ENCODE assay signal across 8 mouse cellular contexts in the genomic region with DNA sequence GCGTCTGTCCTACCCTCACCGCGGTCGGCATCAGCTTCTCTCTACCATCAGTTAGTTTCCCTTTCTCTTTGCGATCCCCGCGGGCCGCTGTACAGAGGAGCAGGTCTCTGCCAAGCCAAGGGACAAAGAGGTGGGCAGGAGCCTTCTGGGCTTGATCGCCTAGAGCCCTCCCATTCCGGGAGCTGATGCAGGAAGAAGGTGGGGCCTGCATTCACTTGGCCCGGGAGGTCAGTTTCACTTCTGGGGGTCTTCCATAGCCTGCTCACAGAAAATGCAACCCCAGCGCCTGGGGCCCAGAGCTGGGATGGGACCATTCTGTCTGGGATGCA. TPM values are rescaled to one million over a fixed set of nuclear protein-coding genes. Genes with fewer than 3 reads are reported as not detected.
DNase-seq lines count a peak whose midpoint lies in the region; ATAC-seq lines count a peak whose summit lies in the region.

No protein-coding gene starts in this region.

- DNase-seq in CD8-positive naive resting alpha-beta T cell, adult 2 months (ENCODE audit: low read depth in 2 of 2, low spot score in 2 of 2): peak; percentile 31 to 36
- DNase-seq in adrenal gland, adult 18-20 months (ENCODE audit: low spot score in 2 of 2): peak; percentile 32 to 53
- DNase-seq in fibroblast of lung, adult 2 months (ENCODE audit: low read depth): peak; percentile 26
- DNase-seq in heart, postnatal 10 days: peak; percentile 75
- peak; percentile 74 to 88 for DNase-seq in kidney, postnatal 25 days
- DNase-seq in spleen, adult 12 weeks (ENCODE audit: low spot score): peak; percentile 70
- DNase-seq in left cerebral cortex, adult 18-20 months (ENCODE audit: low spot score in 2 of 2): no peak

- intact Hi-C loops in heart, postnatal 10 days (cut with DNase I): no loop called here

- peak; percentile 79 for ATAC-seq in megakaryocyte, adult 5-6 weeks (ENCODE audit: poor library complexity, severe bottlenecking)

RNA-seq across cellular contexts. Expression of a gene that starts 0.7 kb away (rescaled TPM):
- 10 to 100 TPM; 12.8 to 13.0 TPM for total RNA-seq in adrenal gland, adult 18-20 months (2021)
- total RNA-seq in heart, postnatal 10 days (2021): 10 to 100 TPM; 11.2 to 11.7 TPM
- total RNA-seq in megakaryocyte, adult 5-6 weeks (2015): 129 and 148 TPM in 2 replicates
- 124 and 125 TPM in 2 replicates for total RNA-seq in megakaryocyte, adult 5-6 weeks (2017)
- 1 to 10 TPM; 4.3 to 5.0 TPM for total RNA-seq in left cerebral cortex, adult 18-20 months (2021)

RNA-seq across cellular contexts. Expression of a gene that starts 57.7 kb away (rescaled TPM):
- 10 to 100 TPM; 41.0 to 43.1 TPM for total RNA-seq in adrenal gland, adult 18-20 months (2021)
- total RNA-seq in heart, postnatal 10 days (2021): 10 to 100 TPM; 40.7 to 48.7 TPM
- 2.3 and 3.9 TPM in 2 replicates for total RNA-seq in megakaryocyte, adult 5-6 weeks (2015)
- total RNA-seq in megakaryocyte, adult 5-6 weeks (2017): 3.5 and 6.7 TPM in 2 replicates
- 100 to 1,000 TPM; 323 TPM for total RNA-seq in left cerebral cortex, adult 18-20 months (2021)

RNA-seq across cellular contexts. Expression of a gene that starts 58.1 kb away (rescaled TPM):
- total RNA-seq in adrenal gland, adult 18-20 months (2021): under 1 TPM; 0.32 to 0.89 TPM
- 1 to 10 TPM in 1 of 2 experiments, under 1 TPM in 1; 0.74 to 1.8 TPM for total RNA-seq in heart, postnatal 10 days (2021)
- total RNA-seq in megakaryocyte, adult 5-6 weeks (2015): not detected in 2 replicates
- total RNA-seq in megakaryocyte, adult 5-6 weeks (2017): not detected in 2 replicates
- total RNA-seq in left cerebral cortex, adult 18-20 months (2021): 10 to 100 TPM in 1 of 2 experiments, 1 to 10 TPM in 1; 6.8 to 28.8 TPM

Comparison
In these comparisons a context has a peak if more than half of its experiments do, and no peak if none do; other contexts are left out.
1. DNase-seq: peak in CD8-positive naive resting alpha-beta T cell, adult 2 months (2 of 2), adrenal gland, adult 18-20 months (2 of 2), fibroblast of lung, adult 2 months (single experiment), heart, postnatal 10 days (2 of 2), kidney, postnatal 25 days (2 of 2) and spleen, adult 12 weeks (single experiment); none in left cerebral cortex, adult 18-20 months (0 of 2).
2. RNA of a gene that starts 0.7 kb away (total RNA-seq): 124 to 148 TPM in megakaryocyte, adult 5-6 weeks; 12.8 to 13.0 TPM in adrenal gland, adult 18-20 months, 11.2 to 11.7 TPM in heart, postnatal 10 days and 4.3 to 5.0 TPM in left cerebral cortex, adult 18-20 months; every median in the first group is over 4 times any median in the second.
3. RNA of a gene that starts 57.7 kb away (total RNA-seq): 323 TPM in left cerebral cortex, adult 18-20 months, 40.7 to 48.7 TPM in heart, postnatal 10 days and 41.0 to 43.1 TPM in adrenal gland, adult 18-20 months; 2.3 to 6.7 TPM in megakaryocyte, adult 5-6 weeks; every median in the first group is over 4 times any median in the second.